Mouse (Mus musculus) myocyte (in vitro differentiated cells): ENCODE results near the gene Trmt10b. TPM values are rescaled to one million over a fixed set of nuclear protein-coding genes. Genes with fewer than 3 reads are reported as not detected.

Experiments used
- H3K27me3 ChIP-seq: one replicate; pipeline ENCODE4 v1.6.1; 2011; ENCODE audit not compliant: control insufficient read depth, insufficient read depth, insufficient read length
- H3K36me3 ChIP-seq: one replicate; pipeline ENCODE4 v1.6.1; 2011; ENCODE audit not compliant: control insufficient read depth, insufficient read depth
- H3K4me2 ChIP-seq: one replicate; pipeline ENCODE4 v1.6.1; 2011; ENCODE audit warnings: low read depth, control low read depth
- H3K4me3 ChIP-seq: one replicate; pipeline ENCODE4 v1.5.1; 2011; ENCODE audit warnings: mild to moderate bottlenecking, control low read depth, moderate library complexity
- H3K79me2 ChIP-seq: one replicate; pipeline ENCODE4 v1.6.1; 2011; ENCODE audit not compliant: control insufficient read depth, insufficient read depth
- H3ac ChIP-seq: one replicate; pipeline ENCODE4 v1.6.1; 2011; ENCODE audit not compliant: control insufficient read depth, insufficient read length
- CEBPB ChIP-seq: IDR thresholded peaks from 2 replicates; pipeline ENCODE4 v1.6.1; 2011; ENCODE audit warnings: mild to moderate bottlenecking, moderate library complexity; ENCODE audit not compliant: poor library complexity, insufficient read depth, severe bottlenecking
- E2F4 ChIP-seq: IDR thresholded peaks from one replicate; pipeline ENCODE4 v1.6.1; 2011; ENCODE audit warnings: mild to moderate bottlenecking, control low read depth, moderate library complexity; ENCODE audit not compliant: insufficient read depth
- MAX ChIP-seq: IDR thresholded peaks from one replicate; pipeline ENCODE4 v1.6.1; 2011; ENCODE audit warnings: low read depth, mild to moderate bottlenecking, control low read depth
- MYOD1 ChIP-seq, 3 experiments: IDR thresholded peaks; one replicate each; pipeline ENCODE4 v1.6.1; 2011; ENCODE audit warnings: control low read depth in 2 of 3, low read depth in 2 of 3, mild to moderate bottlenecking in 2 of 3, moderate library complexity in 1 of 3; ENCODE audit not compliant: insufficient read length in 2 of 3, control insufficient read depth in 1 of 3
- MYOG ChIP-seq, 3 experiments: IDR thresholded peaks; one replicate each; pipeline ENCODE4 v1.6.1; 2011; ENCODE audit warnings: control low read depth in 2 of 3, low read depth in 2 of 3, mild to moderate bottlenecking in 2 of 3; ENCODE audit not compliant: insufficient read length in 2 of 3, control insufficient read depth in 1 of 3, insufficient read depth in 1 of 3
- POLR2A ChIP-seq: IDR thresholded peaks from one replicate; pipeline ENCODE4 v1.6.1; 2011; ENCODE audit warnings: low read depth, mild to moderate bottlenecking, control low read depth, moderate library complexity; ENCODE audit not compliant: insufficient read length
- POLR2AphosphoS2 ChIP-seq: IDR thresholded peaks from one replicate; pipeline ENCODE4 v1.6.1; 2011; ENCODE audit warnings: low read depth, control low read depth; ENCODE audit not compliant: insufficient read length
- REST ChIP-seq: IDR thresholded peaks from one replicate; pipeline ENCODE4 v1.6.1; 2011; ENCODE audit warnings: mild to moderate bottlenecking, control low read depth, moderate library complexity; ENCODE audit not compliant: insufficient read depth, insufficient read length
- SRF ChIP-seq: IDR thresholded peaks from one replicate; pipeline ENCODE4 v1.6.1; 2011; ENCODE audit warnings: low read depth; ENCODE audit not compliant: control insufficient read depth, insufficient read length
- TCF12 ChIP-seq: IDR thresholded peaks from one replicate; pipeline ENCODE4 v1.6.1; 2011; ENCODE audit warnings: mild to moderate bottlenecking, control low read depth; ENCODE audit not compliant: poor library complexity, insufficient read depth, severe bottlenecking
- TCF3 ChIP-seq: IDR thresholded peaks from one replicate; pipeline ENCODE4 v1.6.1; 2011; ENCODE audit warnings: low read depth, control low read depth; ENCODE audit not compliant: insufficient read length
- USF1 ChIP-seq: IDR thresholded peaks from one replicate; pipeline ENCODE4 v1.6.1; 2011; ENCODE audit warnings: low read depth, mild to moderate bottlenecking, control low read depth, moderate library complexity
- polyA plus RNA-seq: library from polyadenylated mRNA; unstranded; fragments of >200 nt; fragmentation: generic; extraction: Trizol; gene quantifications from one replicate; pipeline ENCODE4 v1.2.1, GENCODE M21; 2012; ENCODE audit warnings: missing spikeins

The Trmt10b gene
- polyA plus RNA-seq, 1 experiment: 4.4 TPM

DNA sequence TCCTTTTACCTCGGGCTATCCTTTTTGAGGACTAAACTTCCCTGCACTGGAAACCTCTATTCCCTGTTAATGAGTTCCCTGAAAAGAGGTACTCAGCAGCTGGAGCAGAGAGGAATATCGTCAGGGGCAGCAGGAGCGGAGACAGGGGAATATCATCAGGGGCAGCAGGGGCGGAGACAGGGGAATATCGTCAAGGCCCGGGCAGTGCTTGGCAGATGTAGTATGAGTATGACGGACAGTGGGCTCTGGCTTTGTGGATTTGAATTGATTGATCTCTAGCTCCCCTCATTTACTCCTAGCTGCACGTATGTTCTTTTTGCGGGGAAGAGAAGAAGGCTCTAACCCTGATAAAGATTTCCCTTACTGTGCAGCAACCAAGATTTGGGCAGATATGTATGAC, 44.3 kb downstream of the Trmt10b start:
- TF ChIP-seq POLR2AphosphoS2: no peak
- TF ChIP-seq E2F4: no peak
- no peak for TF ChIP-seq USF1
- no peak for TF ChIP-seq CEBPB
- no peak for TF ChIP-seq MAX
- no peak for TF ChIP-seq REST
- TF ChIP-seq SRF: no peak
- no peaks in the 10 kb centered on the region for H3K27me3 ChIP-seq
- H3K4me3 ChIP-seq: peak overlapping the region; percentile 73
- H3K4me2 ChIP-seq: peak overlapping the region; percentile 99
- H3K79me2 ChIP-seq: peaks cover 38% of the 10 kb centered on the region
- peaks cover 8% of the 10 kb centered on the region for H3K36me3 ChIP-seq
- H3ac ChIP-seq: peak overlapping the region; percentile 79

GRCm38 (mm10) chr4:45341669-45342249, 44.8 kb downstream of the Trmt10b start, which contains the start of gene Dcaf10:
Gene Dcaf10 (plus strand): TSS chr4:45342101.
- H3K4me3 ChIP-seq: peak within 1 kb of the TSS; percentile 73
- H3K36me3 ChIP-seq: peaks cover 8% of the 10 kb centered on the region
- H3K4me2 ChIP-seq: peak within 1 kb of the TSS; percentile 99
- H3ac ChIP-seq: peak within 1 kb of the TSS; percentile 79
- H3K27me3 ChIP-seq: no peaks in the 10 kb centered on the region
- H3K79me2 ChIP-seq: peaks cover 43% of the 10 kb centered on the region
- TF ChIP-seq USF1 (no peak), POLR2A (peak; percentile 79), MYOD1 (IDR thresholded peaks at IDR 0.05; ENCODE audit: control insufficient read depth in 1 of 3, insufficient read length in 2 of 3, low read depth in 2 of 3) (peak in 1 of 3 experiments; percentile 6), TCF3 (no peak), CEBPB (no peak), POLR2AphosphoS2 (peak; percentile 92), E2F4 (peak; percentile 57), MAX (no peak), MYOG (IDR thresholded peaks at IDR 0.05; ENCODE audit: control insufficient read depth in 1 of 3, insufficient read depth in 1 of 3, insufficient read length in 2 of 3, low read depth in 2 of 3) (peak in 1 of 3 experiments; percentile 46), SRF (no peak), TCF12 (no peak), REST (no peak)

DNA sequence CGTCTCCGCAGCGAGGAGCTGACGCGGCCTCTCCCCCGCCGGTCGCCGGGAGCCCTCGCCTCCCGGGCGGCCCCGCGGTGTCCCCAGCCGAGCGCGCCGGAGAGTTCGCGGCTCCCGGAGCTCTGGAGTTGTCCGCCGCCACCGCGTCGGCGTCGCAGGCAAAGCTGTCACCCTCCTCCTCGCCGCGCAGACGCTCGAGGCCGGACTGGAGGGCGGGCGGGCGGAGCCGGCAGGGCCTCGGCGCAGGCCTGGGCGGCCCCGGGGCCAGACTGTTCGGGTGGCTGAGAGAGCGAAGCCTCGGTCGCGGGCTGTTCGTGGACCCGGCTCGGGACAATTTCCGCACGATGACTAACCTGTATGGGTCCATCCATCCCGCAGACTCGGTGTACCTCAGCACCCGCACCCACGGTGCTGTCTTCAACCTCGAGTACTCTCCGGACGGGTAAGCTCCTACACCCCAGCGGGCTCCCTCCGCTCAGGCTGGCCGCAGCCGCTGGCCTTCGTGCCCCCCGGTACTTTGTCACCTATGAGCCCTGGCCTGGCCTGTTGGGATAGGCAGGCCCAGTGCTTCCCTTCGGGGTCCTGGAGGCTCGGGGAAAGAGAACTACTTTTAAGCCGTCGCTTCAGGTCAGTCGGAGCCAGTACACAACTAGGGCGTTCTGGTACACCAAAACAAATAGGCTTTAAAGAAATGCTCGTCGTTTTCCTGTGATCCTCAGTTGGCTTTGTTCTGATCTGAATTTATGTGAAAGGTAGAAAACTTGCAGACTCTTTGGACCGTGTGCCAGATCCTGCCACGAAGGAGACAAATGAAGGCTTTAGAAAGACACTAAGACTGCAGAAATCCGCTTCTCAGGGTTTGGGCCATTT, 45.6 kb downstream of the Trmt10b start, which contains the start of gene Exosc3:
Exosc3 (minus strand) TSS at position 447 of the 870 bp plus-strand sequence.
- no peaks in the 10 kb centered on the region for H3K27me3 ChIP-seq
- H3K4me3 ChIP-seq: peak within 1 kb of the TSS; percentile 73
- peak within 1 kb of the TSS; percentile 79 for H3ac ChIP-seq
- TF ChIP-seq USF1 (no peak), POLR2AphosphoS2 (peak; percentile 31)
- H3K79me2 ChIP-seq: peaks cover 50% of the 10 kb centered on the region
- peaks cover 8% of the 10 kb centered on the region for H3K36me3 ChIP-seq
- H3K4me2 ChIP-seq: peak within 1 kb of the TSS; percentile 99

DNA sequence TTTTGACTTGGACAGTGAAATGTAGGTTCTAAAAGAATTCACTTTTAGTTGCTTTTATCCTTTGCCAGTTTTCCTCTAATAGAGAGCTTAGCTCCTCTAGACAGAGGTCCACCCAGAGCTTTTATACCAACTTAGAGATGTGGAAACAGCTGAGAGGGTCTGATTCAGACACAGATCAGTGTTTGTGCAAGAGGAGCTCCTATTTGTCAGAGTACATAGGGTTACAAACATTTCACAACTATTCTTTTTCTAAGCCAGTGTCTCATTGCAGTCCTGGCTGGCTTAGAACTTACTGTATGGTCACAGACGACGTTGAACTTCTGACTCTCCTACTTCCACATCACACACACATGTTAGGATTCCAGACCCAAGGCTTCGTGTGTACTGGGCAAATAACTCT, 59.7 kb downstream of the Trmt10b start:
- no peak overlapping the region for H3ac ChIP-seq
- peaks cover 11% of the 10 kb centered on the region for H3K36me3 ChIP-seq
- H3K4me3 ChIP-seq: no peak overlapping the region
- peaks cover 14% of the 10 kb centered on the region for H3K79me2 ChIP-seq
- TF ChIP-seq E2F4: no peak
- TF ChIP-seq POLR2AphosphoS2: no peak
- TF ChIP-seq MYOD1 (IDR thresholded peaks at IDR 0.05; ENCODE audit: control insufficient read depth in 1 of 3, insufficient read length in 2 of 3, low read depth in 2 of 3): no peak
- no peak for TF ChIP-seq MYOG (IDR thresholded peaks at IDR 0.05; ENCODE audit: control insufficient read depth in 1 of 3, insufficient read depth in 1 of 3, insufficient read length in 2 of 3, low read depth in 2 of 3)
- no peak for TF ChIP-seq USF1
- no peak for TF ChIP-seq MAX
- TF ChIP-seq TCF3: no peak
- no peak for TF ChIP-seq CEBPB
- no peak overlapping the region for H3K4me2 ChIP-seq
- H3K27me3 ChIP-seq: no peaks in the 10 kb centered on the region

Other genes with a start within 250 kb of the Trmt10b start
- gene Fbxo10, start 212.5 kb upstream of the Trmt10b start, polyA plus RNA-seq: 7.8 TPM
- gene Tomm5, start 189.0 kb upstream of the Trmt10b start, polyA plus RNA-seq: 311 TPM
- 45.8 TPM for gene Frmpd1, start 112.3 kb upstream of the Trmt10b start, polyA plus RNA-seq
- 9.3 TPM for gene Dcaf10, start 45.0 kb downstream of the Trmt10b start, polyA plus RNA-seq
- 32.6 TPM for gene Exosc3, start 45.6 kb downstream of the Trmt10b start, polyA plus RNA-seq
- 39.9 TPM for gene Slc25a51, start 111.6 kb downstream of the Trmt10b start, polyA plus RNA-seq
- gene Shb, start 235.3 kb downstream of the Trmt10b start, polyA plus RNA-seq: 46.3 TPM